Mouse (Mus musculus) liver, embryonic 14.5 days (tissue): ENCODE measurements around the gene Fgf10. TPM values are rescaled to one million over a fixed set of nuclear protein-coding genes. Genes with fewer than 3 reads are reported as not detected.
A peak's percentile ranks its signal among the peaks of the same experiment; 100 is the strongest.

Source experiments
- ATAC-seq: fragments of 200-750 bp; cut with Nextera tagmentation; 2 replicates; pipeline ENCODE4 v1.8.0; 2017; ENCODE audit warnings: moderate number of reproducible peaks, mild to moderate bottlenecking, moderate library complexity; ENCODE audit not compliant: insufficient read depth
- DNase-seq, 3 experiments: peaks; one replicate each; pipeline ENCODE4 v3.0.0-alpha.2; 2012 to 2013; ENCODE audit warnings: low read depth in 3 of 3, low spot score in 3 of 3
- H3K27ac ChIP-seq: fragments of 300-500 bp; sonication (generic); 2 replicates; pipeline ENCODE4 v1.5.1; 2014; ENCODE audit warnings: moderate library complexity, mild to moderate bottlenecking, control low read depth, inconsistent platforms
- H3K27me3 ChIP-seq: fragments of 300-500 bp; sonication (generic); 2 replicates; pipeline ENCODE4 v1.6.1; 2014; ENCODE audit warnings: mild to moderate bottlenecking, low read length, moderate library complexity; ENCODE audit not compliant: control insufficient read depth, insufficient read depth
- H3K36me3 ChIP-seq: fragments of 300-500 bp; sonication (generic); replicated peaks from 2 replicates; pipeline ENCODE4 v1.6.1; 2014; ENCODE audit warnings: low read depth; ENCODE audit not compliant: control insufficient read depth, insufficient read depth
- H3K4me1 ChIP-seq, 2 experiments: fragments of 200-500 bp in 1 of 2; fragments of 300-500 bp in 1 of 2; sonication (generic) in 1 of 2; replicated peaks; 2 replicates each; pipeline ENCODE4 v1.6.1; 2012 to 2014; ENCODE audit warnings: antibody characterized with exemption in 1 of 2, inconsistent platforms in 1 of 2, low read length in 1 of 2; ENCODE audit not compliant: control insufficient read depth in 2 of 2, insufficient read depth in 2 of 2
- H3K4me2 ChIP-seq: fragments of 300-500 bp; sonication (generic); 2 replicates; pipeline ENCODE4 v1.6.1; 2014; ENCODE audit warnings: low read depth, mild to moderate bottlenecking, control low read depth, moderate library complexity
- H3K4me3 ChIP-seq, 2 experiments: fragments of 200-500 bp in 1 of 2; fragments of 300-500 bp in 1 of 2; sonication (generic) in 1 of 2; 2 replicates each; pipeline ENCODE4 v1.5.1; 2012 to 2014; ENCODE audit warnings: low read depth in 2 of 2, low read length in 2 of 2, mild to moderate bottlenecking in 2 of 2, control low read depth in 1 of 2, inconsistent platforms in 1 of 2, moderate library complexity in 1 of 2; ENCODE audit not compliant: insufficient read depth in 1 of 2
- H3K9ac ChIP-seq: fragments of 300-500 bp; sonication (generic); replicated peaks from 2 replicates; pipeline ENCODE4 v1.6.1; 2014; ENCODE audit warnings: mild to moderate bottlenecking, control low read depth, moderate library complexity
- H3K9me3 ChIP-seq: fragments of 300-500 bp; sonication (generic); 2 replicates; pipeline ENCODE4 v1.6.1; 2016; ENCODE audit warnings: low read length, mixed read lengths; ENCODE audit not compliant: control insufficient read depth
- CTCF ChIP-seq: IDR thresholded peaks from 2 replicates; pipeline ENCODE4 v1.5.1; 2016; ENCODE audit warnings: antibody characterized with exemption, low read depth, control low read depth
- EP300 ChIP-seq: IDR thresholded peaks from 2 replicates; pipeline ENCODE4 v1.6.1; 2016; ENCODE audit warnings: antibody characterized with exemption, low read depth
- WGBS: fragments of 180-500 bp; shearing (Covaris S2); extraction: QIAGEN DNeasy Blood & Tissue Kit; methylation state at CpG from one replicate; pipeline ENCODE4 v1.1.7; 2014; ENCODE audit not compliant: insufficient replicate concordance; 5-methylcytosine and 5-hydroxymethylcytosine counted together
- polyA plus RNA-seq, 2 experiments: library from polyadenylated mRNA; depleted of rRNA in 1 of 2; stranded (reverse) in 1 of 2; unstranded in 1 of 2; fragments of >200 nt; fragmentation: Nextera tagmentation in 1 of 2; extraction: Ambion mirVana in 1 of 2; gene quantifications; 2 replicates each; pipeline versions ENCODE4 v1.2.1 to v1.2.3; 2012 to 2014

Fgf10 gene
- polyA plus RNA-seq, 2 experiments = 0.04 to 0.08 TPM

- TF ChIP-seq CTCF (no peak), EP300 (no peak)
- no peak overlapping the region for H3K9ac ChIP-seq
- no peaks in the 10 kb centered on the region for H3K36me3 ChIP-seq
- no peaks in the 10 kb centered on the region for H3K4me1 ChIP-seq
- H3K4me3 ChIP-seq = no peak overlapping the region
- DNase-seq (no peak), ATAC-seq (no peak)
- no peak overlapping the region for H3K27ac ChIP-seq
- 13% methylated on average over 1 of the region's 1 CpGs for WGBS
- H3K27me3 ChIP-seq = peaks cover 20% of the 10 kb centered on the region
- no peaks in the 10 kb centered on the region for H3K9me3 ChIP-seq
- H3K4me2 ChIP-seq = no peak overlapping the region
Observed at GRCm38 (mm10) chr13:118709912-118710311, 40.3 kb downstream of the Fgf10 start.

DNA sequence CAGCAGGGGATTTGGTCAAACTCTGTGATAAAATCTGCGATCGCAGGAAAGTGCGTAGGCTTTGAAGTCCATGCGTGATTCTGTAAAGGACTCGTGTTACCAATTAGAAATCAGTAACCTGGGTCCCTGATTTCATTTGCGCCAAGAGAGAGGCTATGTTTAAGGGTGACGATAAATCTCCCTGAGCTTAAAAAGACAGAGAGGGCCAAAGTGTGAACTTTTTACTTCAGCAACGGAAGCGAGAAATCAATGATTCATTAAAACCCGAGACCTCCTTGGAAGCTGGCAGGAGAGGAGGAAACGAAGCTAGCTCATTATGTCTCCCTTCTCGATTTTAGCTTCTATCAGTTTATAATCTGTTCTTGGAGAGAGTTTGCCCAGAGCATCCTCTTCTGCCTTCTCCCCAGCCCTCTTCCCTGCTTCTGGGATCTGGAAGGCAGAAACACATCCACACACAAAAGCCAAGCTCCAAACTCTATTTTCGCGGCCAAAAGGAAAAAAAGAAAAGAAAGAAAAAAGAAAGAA lies 44.1 kb downstream of the Fgf10 start:
- no peaks in the 10 kb centered on the region for H3K4me1 ChIP-seq
- no peak for TF ChIP-seq EP300
- TF ChIP-seq CTCF = no peak
- no peak for DNase-seq
- no peaks in the 10 kb centered on the region for H3K9me3 ChIP-seq
- H3K9ac ChIP-seq = no peak overlapping the region
- H3K27ac ChIP-seq = no peak overlapping the region
- no peak overlapping the region for H3K4me3 ChIP-seq
- no peaks in the 10 kb centered on the region for H3K36me3 ChIP-seq
- 2% methylated on average over 14 of the region's 14 CpGs for WGBS
- H3K27me3 ChIP-seq = peaks cover 30% of the 10 kb centered on the region
- ATAC-seq = no peak
- H3K4me2 ChIP-seq = peak overlapping the region; percentile 49

GRCm38 (mm10) chr13:118714284-118715065 lies 44.9 kb downstream of the Fgf10 start:
- under 1% methylated on average over 33 of the region's 36 CpGs for WGBS
- no peak for DNase-seq
- Histone ChIP-seq H3K36me3 (no peaks in the 10 kb centered on the region), H3K9ac (no peak overlapping the region), H3K4me1 (no peaks in the 10 kb centered on the region), H3K4me2 (peak overlapping the region; percentile 49), H3K4me3 (peak overlapping the region; percentile 17 to 32; a peak in 3 of 4 replicates), H3K9me3 (no peaks in the 10 kb centered on the region), H3K27me3 (peaks cover 30% of the 10 kb centered on the region), H3K27ac (no peak overlapping the region)
- no peak for TF ChIP-seq EP300
- no peak for TF ChIP-seq CTCF
- ATAC-seq = no peak

GRCm38 (mm10) chr13:118715066-118716018 lies 45.8 kb downstream of the Fgf10 start:
- no peak for ATAC-seq
- no peak overlapping the region for H3K27ac ChIP-seq
- H3K9ac ChIP-seq = no peak overlapping the region
- no peaks in the 10 kb centered on the region for H3K4me1 ChIP-seq
- H3K27me3 ChIP-seq = peaks cover 30% of the 10 kb centered on the region
- no peak for TF ChIP-seq CTCF
- no peak for TF ChIP-seq EP300
- H3K4me3 ChIP-seq = peak overlapping the region; percentile 8 to 32; a peak in 2 of 4 replicates
- WGBS = 3% methylated on average over 30 of the region's 31 CpGs
- H3K4me2 ChIP-seq = peak overlapping the region; percentile 49
- no peaks in the 10 kb centered on the region for H3K9me3 ChIP-seq
- no peak for DNase-seq
- H3K36me3 ChIP-seq = no peaks in the 10 kb centered on the region
